Mouse (Mus musculus) heart, embryonic 15.5 days (tissue): ENCODE results near the gene Tbxas1. TPM values are rescaled to one million over a fixed set of nuclear protein-coding genes. Genes with fewer than 3 reads are reported as not detected.

Experiments
- polyA plus RNA-seq: library from polyadenylated mRNA; unstranded; fragments of >200 nt; fragmentation: Nextera tagmentation; extraction: Ambion mirVana; gene quantifications from 2 replicates; pipeline ENCODE4 v1.2.1, GENCODE M21; 2015

Gene Tbxas1
- polyA plus RNA-seq, 1 experiment from 2014 or later: 1.5 TPM

Other genes with a start within 250 kb of the Tbxas1 start
- gene Klrg2, start 238.2 kb upstream of the Tbxas1 start, polyA plus RNA-seq: 0.15 and 0.24 TPM in 2 replicates
- gene Clec2l, start 212.3 kb upstream of the Tbxas1 start, polyA plus RNA-seq: 0.87 and 1.9 TPM in 2 replicates
- gene Hipk2, start 761 bp downstream of the Tbxas1 start, polyA plus RNA-seq: 8.8 and 11.2 TPM in 2 replicates
- 10.2 and 12.4 TPM in 2 replicates for gene Parp12, start 242.9 kb downstream of the Tbxas1 start, polyA plus RNA-seq